Mouse (Mus musculus) heart, adult 8-10 months (tissue): ENCODE results near the gene Tsc22d3. TPM values are rescaled to one million over a fixed set of nuclear protein-coding genes. Genes with fewer than 3 reads are reported as not detected.
A peak's percentile ranks its signal among the peaks of the same experiment; 100 is the strongest.

Source experiments
- DNase-seq: peaks from one replicate; pipeline ENCODE4 v3.0.0; 2022; ENCODE audit warnings: low spot score
- total RNA-seq, 4 experiments: library from RNA; stranded (reverse); gene quantifications; 2 replicates each; pipeline ENCODE4 v1.2.4; 2022

Gene Tsc22d3
- 100 to 1,000 TPM; 121 to 152 (median 126) TPM for total RNA-seq

DNA sequence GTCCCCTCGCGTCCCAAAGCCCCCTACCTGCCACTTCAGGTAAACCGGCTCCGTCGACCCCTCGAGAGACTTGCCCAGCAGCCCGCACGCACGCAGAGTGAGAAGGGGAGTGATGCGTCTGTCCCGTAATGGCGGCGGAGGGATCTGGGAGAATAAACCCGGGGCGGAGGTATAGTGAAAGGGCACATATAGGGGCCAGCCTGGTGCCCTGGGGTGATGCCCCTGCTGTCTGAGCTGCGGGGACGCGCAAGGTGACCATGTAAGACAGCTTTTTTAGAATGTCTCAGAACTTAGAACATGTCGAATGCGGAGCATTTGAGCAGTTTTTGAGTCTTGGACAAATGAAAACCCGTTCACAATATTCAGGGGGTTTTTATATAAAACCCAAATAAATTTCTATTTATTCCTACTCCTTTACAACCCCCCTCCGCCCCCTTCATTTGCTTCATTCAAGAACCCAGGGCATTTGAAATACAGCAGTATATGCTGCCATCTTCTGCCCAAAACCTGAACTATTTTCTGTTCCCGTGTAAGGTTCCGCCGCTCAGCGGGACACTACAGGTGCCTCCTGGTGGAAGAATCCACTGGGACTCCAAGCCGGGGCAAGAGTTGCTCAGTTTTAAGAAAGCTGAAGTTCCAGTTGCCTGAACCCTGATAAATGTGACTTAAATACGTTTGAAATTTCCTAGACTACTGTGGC is at the start of gene Tsc22d3:
TSS of gene Tsc22d3 (minus strand) at position 250 of the 700 bp plus-strand sequence.
- peak; percentile 84 for DNase-seq

DNA sequence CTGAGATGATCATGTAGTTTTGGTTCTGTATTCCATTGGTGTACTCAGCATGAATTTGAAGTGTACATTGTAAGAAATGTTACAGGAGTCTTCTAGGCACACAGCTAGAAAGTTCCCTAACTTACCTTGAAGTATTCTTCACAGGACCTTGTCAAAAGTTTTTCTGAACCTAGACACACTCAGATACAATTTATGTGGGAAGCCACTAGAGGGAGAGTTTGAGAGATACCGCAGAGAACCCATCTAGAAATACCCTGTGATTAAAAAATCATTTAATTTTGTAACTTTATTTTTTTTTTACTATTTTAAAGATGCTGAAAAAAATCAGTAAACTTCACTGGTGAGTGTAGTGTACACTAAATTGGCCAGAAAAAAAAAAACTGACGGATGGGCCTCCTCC is 39.1 kb upstream of the Tsc22d3 start:
- no peak for DNase-seq

DNA sequence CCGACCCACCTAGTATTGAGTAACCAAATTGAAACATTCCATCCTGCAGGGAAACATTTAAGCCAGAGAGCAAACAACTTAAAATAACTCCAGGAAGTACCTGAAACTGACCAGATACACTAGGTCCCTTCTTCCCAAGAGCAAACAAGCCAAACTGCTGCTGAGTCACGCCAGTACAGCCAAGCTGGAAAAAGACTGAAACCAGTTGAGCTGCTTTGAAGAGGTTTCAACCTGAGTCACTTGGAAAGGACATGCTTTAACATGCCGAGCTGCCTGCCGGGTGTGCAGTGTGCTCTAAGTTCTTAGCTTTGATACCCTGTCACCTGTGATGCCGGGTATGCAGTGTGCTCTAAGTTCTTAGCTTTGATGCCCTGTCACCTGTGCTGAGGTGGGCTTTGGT is 37.6 kb upstream of the Tsc22d3 start:
- no peak for DNase-seq

DNA sequence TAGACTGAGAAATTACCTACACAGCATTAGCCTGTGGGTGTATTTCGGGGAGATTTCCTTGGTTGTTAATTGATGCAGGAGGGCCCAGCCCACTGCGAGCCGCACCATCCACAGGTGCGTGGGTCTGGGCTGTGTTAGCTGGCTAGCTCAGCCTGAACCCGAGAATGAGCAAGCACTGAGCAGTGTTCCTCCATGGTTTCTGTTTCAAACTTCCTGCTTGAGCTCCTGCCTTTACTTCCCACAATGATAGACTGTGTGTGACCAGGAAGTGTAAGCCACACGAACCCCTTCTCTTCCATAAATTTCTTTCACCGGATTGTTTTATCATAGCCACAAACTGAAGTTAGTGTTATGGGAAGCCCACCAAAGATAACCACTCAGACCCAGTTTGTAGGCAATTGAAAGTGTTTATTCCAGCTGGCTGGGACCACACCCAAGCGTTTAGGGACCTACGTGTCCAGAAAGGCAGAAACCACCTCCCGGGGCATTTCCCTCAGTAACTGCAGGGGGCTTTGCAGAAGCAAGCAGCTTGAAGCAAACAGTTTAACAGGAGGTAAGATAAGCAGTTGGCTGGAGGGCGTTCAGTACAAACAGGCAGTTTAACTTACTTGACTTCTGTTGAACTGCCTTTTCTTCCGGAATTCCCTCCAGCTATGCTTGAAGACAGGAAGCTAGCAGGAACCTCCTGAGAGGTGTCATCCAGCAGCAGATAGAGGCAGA is 24.6 kb upstream of the Tsc22d3 start:
- DNase-seq = no peak

DNA sequence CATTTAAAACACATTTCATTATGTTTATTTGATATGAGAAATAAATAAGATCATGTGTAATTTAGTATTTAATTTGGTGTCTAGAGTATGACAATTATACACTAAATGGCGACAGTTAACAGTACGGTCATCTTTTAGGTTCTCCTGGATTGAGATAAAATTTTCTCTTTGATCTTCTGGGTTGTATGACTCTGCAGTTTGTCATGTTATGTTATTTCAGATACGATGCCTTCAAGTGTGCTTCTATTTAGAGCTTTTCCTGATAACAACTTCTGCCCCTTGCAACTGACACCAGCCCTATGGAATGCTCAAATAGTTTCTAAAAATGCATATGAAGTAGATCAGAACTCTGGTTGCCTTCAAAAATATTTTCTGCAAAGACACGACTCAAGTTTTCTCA is 9.5 kb upstream of the Tsc22d3 start:
- DNase-seq = no peak

DNA sequence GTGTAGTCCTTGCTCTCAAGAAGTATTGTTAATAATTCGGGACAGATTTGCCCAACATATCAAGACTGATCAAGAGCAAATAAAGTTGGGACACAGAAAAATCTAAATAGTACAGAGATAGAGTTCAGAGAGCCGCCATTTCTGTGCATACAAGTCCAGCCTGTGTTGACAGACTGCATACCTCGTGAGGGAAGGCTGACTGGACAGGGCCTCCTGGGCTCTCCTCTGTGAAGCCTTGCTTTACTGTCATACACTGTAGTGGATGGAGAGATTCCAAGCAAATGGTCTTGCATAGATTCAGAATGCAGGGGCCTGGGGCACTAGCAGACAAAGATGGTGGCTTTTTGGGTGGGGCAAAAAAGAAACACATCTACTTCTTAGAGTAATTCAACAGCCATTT is 1.4 kb upstream of the Tsc22d3 start:
- no peak for DNase-seq

DNA sequence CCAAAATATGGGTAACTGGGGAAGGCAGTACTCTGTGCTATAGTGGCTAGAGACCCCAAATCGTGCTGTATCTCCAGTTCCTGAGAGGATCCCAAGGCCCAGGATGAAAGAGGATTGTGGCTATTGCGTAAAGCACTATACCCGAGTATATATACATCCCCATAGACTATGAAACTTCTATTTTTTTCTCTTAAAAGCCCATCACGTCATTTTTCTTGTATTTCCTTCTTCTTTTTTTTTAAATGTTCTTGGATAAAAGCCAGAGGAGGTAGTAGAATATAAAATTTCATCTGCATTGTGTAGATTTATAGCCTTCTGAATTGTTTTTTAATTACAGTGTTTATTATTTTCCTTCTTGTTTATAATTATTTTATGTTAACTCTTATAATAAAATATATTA is 852 bp upstream of the Tsc22d3 start:
- no peak for DNase-seq

DNA sequence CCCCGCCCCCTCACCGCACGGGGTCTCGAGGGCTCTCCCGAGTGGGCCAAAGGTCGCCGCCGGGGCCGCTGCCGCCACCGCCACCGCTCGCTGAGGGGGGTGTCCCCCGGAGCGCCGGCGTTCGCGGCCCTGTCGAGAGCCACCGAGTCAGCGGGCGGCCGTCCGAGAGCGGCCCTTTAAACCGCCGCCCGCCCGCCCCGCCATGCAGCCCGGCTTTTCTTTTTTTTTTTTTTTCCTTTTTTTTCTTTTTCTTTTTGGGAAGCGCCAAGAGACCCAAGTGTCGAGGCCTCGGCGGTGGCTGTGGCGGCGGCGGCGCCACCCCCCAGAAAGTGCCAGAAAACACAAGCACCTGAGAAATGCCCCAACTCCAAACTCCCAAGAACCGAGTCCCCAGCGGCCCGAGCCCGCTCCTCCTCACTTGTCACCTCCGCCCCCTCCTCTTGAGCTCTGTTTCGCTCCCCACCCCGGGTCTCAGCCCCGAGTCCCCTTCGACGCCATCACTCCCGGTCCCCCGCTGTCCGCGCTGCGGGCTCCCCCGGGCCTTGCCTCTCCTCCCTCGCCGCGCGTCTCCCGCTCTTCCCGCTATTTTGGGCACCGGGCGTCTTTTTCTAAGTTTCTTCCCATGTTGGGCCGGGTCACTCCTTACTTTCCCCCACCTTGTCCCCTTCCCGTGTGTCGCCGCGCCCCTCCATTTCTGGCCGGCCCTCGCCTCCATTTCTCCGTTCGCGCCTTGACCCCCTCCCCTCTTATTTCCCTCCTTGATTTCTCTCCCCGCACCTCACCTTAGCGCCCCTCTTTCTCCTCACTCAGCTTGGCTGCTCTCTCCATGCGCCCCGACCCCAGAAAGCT is 674 bp downstream of the Tsc22d3 start:
- no peak for DNase-seq

DNA sequence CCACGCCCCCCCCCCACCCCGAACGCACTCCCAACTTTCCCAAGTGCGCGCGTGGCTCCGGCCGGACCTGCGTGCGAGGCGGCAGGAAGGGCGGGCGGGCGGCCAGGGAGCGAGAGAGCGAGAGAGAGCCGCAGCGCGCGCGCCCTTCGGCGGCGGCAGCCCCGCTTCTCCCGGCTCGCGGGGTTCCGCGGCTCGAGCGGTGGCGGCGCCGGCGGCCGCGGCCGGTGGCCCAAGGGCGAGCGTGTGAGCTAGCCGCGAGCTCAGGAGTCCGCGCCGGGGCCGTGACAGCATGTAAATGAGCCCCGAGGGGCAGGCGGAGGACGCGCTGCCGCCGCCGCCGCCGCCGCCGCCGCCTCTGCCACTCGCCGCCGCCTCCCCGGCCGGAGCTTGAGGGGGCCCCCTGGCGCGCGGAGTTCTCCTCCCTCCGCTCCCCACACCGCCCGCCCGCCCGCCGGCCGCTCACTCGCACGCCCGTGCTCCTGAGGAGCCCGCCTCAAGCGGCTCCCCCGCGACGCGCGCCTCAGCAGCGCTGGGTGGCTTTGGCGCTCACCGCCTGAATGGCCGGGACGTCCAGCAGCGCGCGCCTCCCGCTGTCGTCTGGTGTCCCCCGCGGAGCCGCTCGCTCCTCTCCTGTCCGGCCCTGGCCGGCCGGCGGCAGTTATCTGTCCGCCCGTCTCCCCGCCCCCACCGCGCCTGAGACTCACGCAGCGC is 1.5 kb downstream of the Tsc22d3 start:
- DNase-seq = peak; percentile 38

DNA sequence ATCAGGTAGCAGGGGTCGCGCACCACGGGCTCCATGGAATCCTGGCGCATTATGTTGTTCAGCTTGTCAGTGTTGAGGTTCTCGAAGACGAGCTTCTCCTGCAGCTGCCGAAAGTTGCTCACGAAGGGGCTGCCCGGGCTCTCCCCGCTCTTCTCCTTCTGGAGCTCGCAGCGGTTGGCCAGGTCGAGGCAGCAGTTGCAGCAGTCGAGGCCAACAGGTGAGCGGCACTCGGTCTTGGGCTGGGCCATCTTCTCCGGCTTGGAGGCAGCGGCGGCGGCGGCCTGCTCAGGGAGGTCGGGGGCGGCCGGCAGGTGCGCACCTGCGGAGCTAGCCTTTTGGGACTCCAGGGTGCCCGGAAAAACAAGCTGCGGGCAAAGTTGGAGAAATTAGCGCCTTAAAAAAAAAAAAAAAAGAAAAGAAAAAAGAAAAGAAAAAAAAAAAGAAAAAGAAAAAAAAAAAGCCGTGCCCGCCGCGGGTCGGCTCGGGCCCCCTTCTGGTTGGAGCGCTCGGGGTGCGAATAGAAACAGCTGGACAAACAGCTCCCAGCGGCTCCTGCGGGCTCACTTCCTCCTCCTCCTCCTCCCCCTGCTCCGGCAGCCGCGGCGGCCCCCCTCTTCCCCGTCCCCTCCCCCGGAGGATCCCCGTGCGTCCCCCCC is 2.1 kb downstream of the Tsc22d3 start:
- DNase-seq = no peak

DNA sequence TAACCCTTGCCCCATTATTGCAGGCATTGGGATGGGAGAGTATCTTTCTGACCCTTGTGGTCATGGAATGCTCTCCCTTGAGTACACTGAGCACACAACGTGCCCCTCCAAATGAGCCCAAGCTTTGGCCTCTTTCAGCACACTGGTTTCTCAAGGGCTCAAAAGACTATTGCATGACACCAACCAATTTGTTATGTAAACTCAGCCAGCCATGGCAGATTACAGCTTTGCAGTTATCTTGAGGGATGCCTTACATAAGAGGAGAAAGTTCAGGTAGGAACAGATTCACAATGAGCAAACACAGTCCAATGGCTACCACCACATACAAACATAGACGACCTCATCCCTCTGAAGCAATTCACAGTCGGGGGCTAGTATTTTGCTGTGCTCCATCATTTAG is 9.3 kb downstream of the Tsc22d3 start:
- DNase-seq = no peak

DNA sequence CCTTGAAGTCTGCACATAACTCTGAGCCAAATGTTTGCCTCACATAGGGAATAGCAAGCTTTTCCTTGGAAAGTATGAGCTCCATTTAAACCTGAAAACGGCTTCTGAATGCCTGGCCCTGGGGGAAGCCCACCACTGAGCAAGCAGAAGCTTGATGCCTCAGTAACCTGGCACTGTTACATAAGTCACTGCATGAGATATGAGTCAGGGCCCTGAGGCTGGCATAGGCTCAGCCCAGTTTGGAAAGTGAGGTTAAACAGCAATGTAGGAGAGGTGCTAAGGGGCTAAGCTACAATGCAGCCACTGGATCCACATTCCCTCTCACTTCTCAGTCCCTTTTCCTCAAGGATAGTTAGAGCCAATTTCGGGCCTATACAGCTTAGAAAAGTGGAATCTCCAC is 10.3 kb downstream of the Tsc22d3 start:
- DNase-seq = no peak

DNA sequence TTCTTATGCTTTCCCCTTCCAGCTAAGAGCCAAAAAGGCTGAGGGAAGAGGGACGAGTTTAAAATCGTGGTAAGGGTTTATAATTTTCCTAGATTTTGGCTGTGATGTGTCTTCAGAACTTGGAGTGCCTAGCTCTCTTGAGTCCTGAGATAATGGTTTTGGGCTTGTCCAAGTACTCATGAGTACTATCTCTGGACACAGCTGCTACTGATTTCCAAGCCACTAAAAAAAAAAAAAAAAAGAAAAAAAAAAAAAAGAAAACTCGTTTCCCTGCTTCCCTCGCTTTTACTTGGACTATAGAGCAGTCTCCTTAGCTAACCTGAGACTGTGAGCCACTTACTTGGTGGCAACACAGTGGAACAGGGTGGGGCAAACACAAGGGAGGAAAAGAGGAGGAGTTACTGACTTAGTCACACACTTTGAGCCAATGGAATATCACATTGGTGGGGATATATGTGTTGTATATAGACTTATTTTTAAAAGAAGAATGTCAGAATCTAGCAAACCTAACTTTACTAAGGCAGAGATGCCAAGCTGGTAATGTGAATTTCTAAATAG is 11.2 kb downstream of the Tsc22d3 start:
- DNase-seq = no peak

DNA sequence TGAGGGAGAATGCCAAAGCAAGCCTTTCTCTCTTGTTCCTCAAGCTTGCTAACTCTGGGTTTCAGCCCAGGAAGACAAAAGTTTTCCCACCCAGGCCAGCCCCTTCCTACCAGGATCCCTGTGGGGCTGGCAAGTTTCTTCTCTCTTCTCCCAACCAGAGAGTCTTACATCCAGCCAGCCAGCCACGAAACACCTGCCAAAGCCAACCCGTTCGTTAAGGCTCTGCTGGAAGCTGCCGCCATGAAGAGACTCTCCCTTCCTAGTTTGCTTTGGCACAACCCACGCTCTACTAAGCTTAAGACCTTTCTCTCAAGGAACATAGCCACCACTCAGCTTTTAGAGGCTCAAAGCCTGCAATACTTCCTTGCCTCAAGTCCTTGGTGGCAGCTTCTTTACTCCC is 11.9 kb downstream of the Tsc22d3 start:
- no peak for DNase-seq

DNA sequence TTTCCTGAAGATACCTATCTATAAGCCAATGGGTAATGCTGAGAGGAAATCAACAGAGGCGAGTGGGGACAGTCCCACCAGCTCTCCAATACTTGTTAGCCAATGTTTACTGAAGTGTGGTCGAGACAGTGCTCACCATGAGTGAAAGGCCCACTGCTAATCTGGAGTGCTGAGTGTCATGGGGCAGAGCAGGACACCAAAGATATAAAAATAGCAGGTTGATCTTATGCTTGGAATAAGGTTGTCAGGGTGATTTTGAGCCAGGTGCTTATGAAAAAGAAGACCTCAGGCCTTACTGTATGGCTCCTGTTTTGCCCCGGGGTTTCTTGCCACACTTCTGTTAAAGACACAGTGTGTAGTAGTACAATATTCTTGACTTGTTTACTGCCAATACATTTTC is 20.0 kb downstream of the Tsc22d3 start:
- DNase-seq = no peak

DNA sequence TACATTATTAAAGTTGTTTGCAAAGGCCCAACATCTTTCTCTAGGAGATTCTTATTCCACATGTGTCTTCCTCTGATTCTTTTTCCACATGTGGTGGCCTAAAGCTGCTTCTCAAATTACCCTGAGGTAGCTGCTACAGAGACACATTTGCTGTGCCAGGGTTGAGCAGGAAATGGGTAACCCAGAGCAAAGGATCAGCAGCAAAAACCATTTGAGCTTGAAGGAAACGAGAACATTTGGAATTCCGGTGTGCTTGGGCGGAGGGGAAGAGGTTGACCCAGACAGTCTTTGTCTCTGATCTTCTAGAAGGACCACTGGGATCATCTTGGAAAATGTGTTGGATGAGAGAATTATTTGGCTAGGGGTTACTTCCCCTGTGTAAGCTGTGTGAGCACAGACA is 24.8 kb downstream of the Tsc22d3 start:
- peak; percentile 53 for DNase-seq

DNA sequence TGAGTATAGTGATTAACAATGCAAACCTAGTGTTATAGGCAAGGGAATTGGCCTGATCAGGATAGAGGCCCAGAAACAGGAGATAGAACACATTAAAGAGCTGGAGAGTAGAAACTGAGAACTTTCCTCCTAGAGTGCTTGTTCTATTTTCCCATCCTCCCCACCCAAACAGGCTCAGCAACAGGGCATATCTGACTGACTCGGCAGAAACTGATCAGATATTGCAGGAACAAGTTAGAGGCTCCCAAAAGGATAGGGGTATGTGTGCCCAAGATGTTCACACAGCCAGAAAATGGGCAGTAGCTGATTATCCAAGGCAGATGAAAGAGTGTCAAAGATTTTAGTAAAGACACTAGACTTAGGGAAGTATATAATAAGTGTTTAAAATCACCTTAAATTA is 25.3 kb downstream of the Tsc22d3 start:
- DNase-seq = no peak

DNA sequence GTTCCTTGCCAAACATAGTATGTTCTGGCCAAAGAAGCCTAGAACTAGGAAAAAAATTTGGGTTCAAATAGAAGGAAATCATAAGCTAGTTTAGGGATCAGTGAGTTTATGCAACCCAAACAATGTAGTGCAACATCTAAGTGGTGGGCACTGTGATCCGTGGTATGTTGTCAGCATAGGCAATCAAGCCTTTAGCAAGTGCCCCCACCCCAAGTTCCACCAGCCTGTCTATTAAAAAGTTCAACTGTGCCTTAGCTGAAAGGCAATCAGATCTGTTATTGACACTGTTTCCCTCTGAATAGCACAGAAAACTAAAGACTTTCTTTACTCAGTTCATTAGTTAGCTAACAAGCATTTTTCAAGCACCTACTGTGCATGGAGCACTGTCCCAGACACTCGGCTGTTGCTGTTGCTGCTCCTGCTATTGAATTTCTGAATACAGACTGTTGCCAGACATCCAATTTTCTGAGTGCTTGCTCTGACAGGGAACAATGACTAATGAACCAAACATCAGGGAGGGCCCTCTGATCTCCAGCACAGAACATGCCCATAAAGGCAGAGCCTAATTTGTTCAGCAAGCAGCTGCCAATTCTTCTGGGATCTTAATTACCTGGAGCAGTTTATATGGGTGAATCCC is 27.6 kb downstream of the Tsc22d3 start:
- DNase-seq = no peak

DNA sequence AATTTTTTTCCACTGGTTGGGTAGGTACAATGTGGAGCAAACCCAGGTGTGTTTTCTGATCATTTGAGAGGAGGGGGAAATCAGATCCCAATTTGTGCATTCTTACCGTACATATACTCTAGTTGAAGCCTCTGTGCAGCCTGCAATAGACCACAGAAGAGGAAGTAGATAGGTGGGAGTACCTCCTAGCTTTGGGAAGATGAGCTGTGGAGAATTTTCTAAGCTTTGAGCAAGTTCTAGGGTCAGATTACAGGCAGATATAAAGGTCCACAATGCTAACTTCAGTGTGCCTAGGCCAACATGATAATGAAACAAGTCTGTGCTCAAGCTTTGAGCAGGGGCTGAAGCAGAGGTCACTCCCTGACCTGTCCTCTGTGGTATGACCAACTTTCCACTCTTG is 30.9 kb downstream of the Tsc22d3 start:
- DNase-seq = no peak

DNA sequence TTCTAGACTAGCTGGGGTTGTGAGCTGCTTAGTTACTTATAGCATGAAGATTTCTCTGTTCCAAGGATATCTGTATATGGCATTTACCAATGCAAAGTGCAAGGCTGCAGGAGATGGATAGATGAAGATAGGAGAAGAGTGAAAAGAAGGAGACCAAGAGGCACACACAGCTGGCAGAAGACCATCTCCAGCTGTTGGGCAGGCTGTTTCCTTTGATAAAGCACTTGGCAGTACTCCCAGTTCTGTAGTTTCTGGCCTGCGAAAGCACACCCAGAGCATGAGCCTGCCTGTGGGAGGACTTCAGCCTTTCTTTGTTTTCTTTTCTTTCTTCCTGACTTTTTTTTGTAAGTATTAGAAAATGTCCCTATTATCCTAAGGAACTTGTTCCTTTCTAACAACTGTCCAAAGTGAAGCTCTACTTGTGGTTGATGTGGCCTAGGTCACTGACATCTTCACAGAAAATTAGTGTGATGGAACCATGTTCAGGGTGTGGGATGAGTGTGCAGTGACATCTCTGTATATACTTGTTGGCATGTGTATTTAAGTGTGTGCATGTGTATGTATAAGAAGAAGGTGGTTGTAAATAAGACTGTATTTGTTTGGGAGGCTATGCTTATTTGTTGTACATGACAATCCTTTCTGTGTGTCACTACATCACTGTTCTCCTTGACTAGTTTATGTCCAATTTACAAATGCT is 32.6 kb downstream of the Tsc22d3 start:
- DNase-seq = peak; percentile 67
